Mouse (Mus musculus): Measurements from ENCODE around the gene Olfr316.

Gene Olfr316

DNA sequence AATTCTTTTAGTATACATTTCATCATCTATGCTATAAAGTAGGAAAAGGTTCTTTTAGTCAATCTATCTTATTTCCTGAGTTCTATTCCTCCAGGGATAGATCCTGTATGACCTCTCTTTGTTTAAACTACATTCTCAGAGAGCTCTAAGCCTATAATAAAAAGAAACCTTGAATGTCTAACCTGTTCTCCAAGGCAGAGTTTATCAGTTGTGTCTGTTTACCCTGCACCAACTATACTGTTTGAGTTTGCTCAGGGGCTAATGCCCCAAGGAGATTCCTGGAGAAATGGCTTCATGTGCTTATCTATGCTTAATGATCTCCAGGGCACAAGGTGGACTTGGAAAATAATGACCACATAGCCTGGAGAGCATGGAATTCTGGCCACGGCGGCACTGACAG, 51.9 kb downstream of the Olfr316 start:
- DNase-seq (ENCODE audit: low spot score), result no peak
